In genomic region chr5:72183929-72184328, GRCm38 (mm10) we compare ENCODE assay signal across 10 mouse cellular contexts. TPM values are rescaled to one million over a fixed set of nuclear protein-coding genes. Genes with fewer than 3 reads are reported as not detected.
DNase-seq lines count a peak whose midpoint lies in the region; ATAC-seq and TF ChIP-seq lines count a peak whose summit lies in the region.
"Had no signal": no experiment of that assay in that cellular context is flagged by ENCODE, and none has a peak within 500 bp of the region (broad histone marks: within the 10 kb centered on the region; RNA-seq: fewer than 3 reads in every experiment).

No protein-coding gene starts in this region.

- H3K9me3 ChIP-seq in CH12.LX (replicated peaks; ENCODE audit: low read length) = no peaks in the 10 kb centered on the region
- H3K9me3 ChIP-seq in hindbrain, embryonic 12.5 days (replicated peaks) = no peaks in the 10 kb centered on the region

- in situ Hi-C loops in CH12.LX (cut with MboI; ENCODE audit: low pct_ligation_motif_present, low pct_unique_long_range_greater_than_20kb, low sequenced_read_pairs) = no loop called here

- no peak for TF ChIP-seq CTCF in CH12.LX (conservative IDR thresholded peaks at IDR 0.05 in 1 of 2, IDR thresholded peaks at IDR 0.05 in 1 of 2; ENCODE audit: low read depth in 2 of 2, low read length in 2 of 2)

- TF ChIP-seq POLR2A in CH12.LX (IDR thresholded peaks at IDR 0.05; ENCODE audit: low read depth, low read length) = peak; percentile 66

- no peak for TF ChIP-seq RAD21 in CH12.LX (IDR thresholded peaks at IDR 0.05; ENCODE audit: low read depth, low read length)

- H3K4me3 ChIP-seq in CH12.LX (replicated peaks in 1 of 3; ENCODE audit: low read depth in 2 of 3, low read length in 2 of 3, poor library complexity in 1 of 3) = peak overlapping the region; percentile 56 to 62 (median 59)
- no peak overlapping the region for H3K4me3 ChIP-seq in hindbrain, embryonic 12.5 days
- H3K4me3 ChIP-seq: heart, adult 2 months had no signal

- H3K4me1 ChIP-seq in CH12.LX (ENCODE audit: control insufficient read depth in 1 of 2, insufficient read depth in 2 of 2) = peaks cover 20 to 31% of the 10 kb centered on the region in 2 experiments
- no peaks in the 10 kb centered on the region for H3K4me1 ChIP-seq in hindbrain, embryonic 12.5 days

- DNase-seq in B cell, adult 2 months = peak; percentile 71 to 75
- DNase-seq in CH12.LX (ENCODE audit: extremely low read depth) (peak; percentile 98), liver (peak; percentile 88)
- no peak for DNase-seq in Muller cell, postnatal 12 days (ENCODE audit: inconsistent ontology term)
- no peak for DNase-seq in retina, postnatal 1 day
- DNase-seq: kidney, postnatal 36 days; right cerebral cortex, adult 18-20 months had no signal

- H3K27ac ChIP-seq in CH12.LX (ENCODE audit: insufficient read depth, low read depth) = peak overlapping the region; percentile 87
- no peak overlapping the region for H3K27ac ChIP-seq in hindbrain, embryonic 12.5 days
- H3K27ac ChIP-seq: heart, adult 2 months had no signal

- peak; percentile 53 for ATAC-seq in megakaryocyte-erythroid progenitor cell, adult 5-6 weeks (replicated peaks; ENCODE audit: low FRiP score, low TSS enrichment, poor library complexity, severe bottlenecking)
- no peak for ATAC-seq in hindbrain, embryonic 12.5 days (ENCODE audit: low FRiP score)

- peak; percentile 96 for TF ChIP-seq EP300 in CH12.LX (IDR thresholded peaks at IDR 0.05; ENCODE audit: low read length)

- 85% methylated on average over 6 of the region's 6 CpGs for WGBS in hindbrain, embryonic 12.5 days

- H3K4me2 ChIP-seq in CH12.LX (ENCODE audit: insufficient read depth, low read depth, poor library complexity, severe bottlenecking) = peak overlapping the region; percentile 87
- H3K4me2 ChIP-seq in hindbrain, embryonic 12.5 days (replicated peaks) = no peak overlapping the region

- no peaks in the 10 kb centered on the region for H3K27me3 ChIP-seq in CH12.LX (replicated peaks)
- H3K27me3 ChIP-seq in hindbrain, embryonic 12.5 days = no peaks in the 10 kb centered on the region

- H3K36me3 ChIP-seq in CH12.LX (replicated peaks in 1 of 2; ENCODE audit: control insufficient read depth in 1 of 2, insufficient read depth in 1 of 2, low read length in 1 of 2) = no peaks in the 10 kb centered on the region
- H3K36me3 ChIP-seq in hindbrain, embryonic 12.5 days = no peaks in the 10 kb centered on the region

- dilution Hi-C loops in CH12.LX (cut with MboI; ENCODE audit: extremely low pct_ligation_motif_present, extremely low pct_unique_long_range_greater_than_20kb, low sequenced_read_pairs) = no loop called here

- H3K79me2 ChIP-seq in CH12.LX (replicated peaks; ENCODE audit: control insufficient read depth, extremely low read depth, insufficient read depth, poor library complexity, severe bottlenecking) = no peaks in the 10 kb centered on the region

- peak overlapping the region; percentile 82 for H3K9ac ChIP-seq in CH12.LX (ENCODE audit: insufficient read depth, low read depth)
- H3K9ac ChIP-seq in hindbrain, embryonic 12.5 days = no peak overlapping the region

TF ChIP-seq in CH12.LX, 34 proteins besides CTCF, POLR2A, EP300 and RAD21:
- TF ChIP-seq UBTF (IDR thresholded peaks at IDR 0.05; ENCODE audit: low read depth, low read length) = no peak
- peak; percentile 63; the same call in 1 of the 2 replicates for TF ChIP-seq POLR2AphosphoS2 (IDR thresholded peaks at IDR 0.05; ENCODE audit: low read depth, low read length)
- TF ChIP-seq PAX5 (IDR thresholded peaks at IDR 0.05; ENCODE audit: low read length) = no peak
- no peak for TF ChIP-seq NELFE (IDR thresholded peaks at IDR 0.05; ENCODE audit: low read depth, low read length)
- peak; percentile 69; the same call in 1 of the 2 replicates for TF ChIP-seq MEF2A (IDR thresholded peaks at IDR 0.05; ENCODE audit: borderline replicate concordance, low read depth, low read length)
- TF ChIP-seq TCF12 (IDR thresholded peaks at IDR 0.05; ENCODE audit: low read depth, low read length) = peak; percentile 86
- no peak for TF ChIP-seq ZKSCAN1 (IDR thresholded peaks at IDR 0.05; ENCODE audit: borderline replicate concordance, low read depth, low read length)
- TF ChIP-seq JUN (IDR thresholded peaks at IDR 0.05; ENCODE audit: insufficient read depth, low read depth, low read length) = peak; percentile 87
- TF ChIP-seq MYC (IDR thresholded peaks at IDR 0.05; ENCODE audit: low read depth, low read length) = no peak; the same call in 1 of the 2 replicates
- peak; percentile 15; the same call in 1 of the 2 replicates for TF ChIP-seq MAZ (IDR thresholded peaks at IDR 0.05; ENCODE audit: low read depth, low read length)
- peak; percentile 97 for TF ChIP-seq IRF4 (IDR thresholded peaks at IDR 0.05; ENCODE audit: low read depth, low read length)
- peak; percentile 97 for TF ChIP-seq ZNF384 (IDR thresholded peaks at IDR 0.05; ENCODE audit: low read depth, low read length)
- no peak; the same call in 1 of the 2 replicates for TF ChIP-seq MAX (IDR thresholded peaks at IDR 0.05; ENCODE audit: low read length)
- TF ChIP-seq USF2 (conservative IDR thresholded peaks at IDR 0.05; ENCODE audit: low read depth, low read length) = no peak
- TF ChIP-seq USF1 (IDR thresholded peaks at IDR 0.05; ENCODE audit: low read depth, low read length) = no peak
- TF ChIP-seq BHLHE40 (IDR thresholded peaks at IDR 0.05; ENCODE audit: low read depth, low read length) = peak; percentile 55
- no peak for TF ChIP-seq KAT2A (IDR thresholded peaks at IDR 0.05; ENCODE audit: insufficient replicate concordance, low read length)
- TF ChIP-seq CHD2 (IDR thresholded peaks at IDR 0.05; ENCODE audit: low read length) = peak; percentile 35; the same call in 1 of the 2 replicates
- TF ChIP-seq ELF1 (IDR thresholded peaks at IDR 0.05; ENCODE audit: low read depth, low read length) = peak; percentile 61
- no peak for TF ChIP-seq HCFC1 (IDR thresholded peaks at IDR 0.05; ENCODE audit: low read depth, low read length)
- no peak for TF ChIP-seq ZC3H11A (IDR thresholded peaks at IDR 0.05; ENCODE audit: low read depth, low read length)
- TF ChIP-seq NRF1 (IDR thresholded peaks at IDR 0.05; ENCODE audit: low read depth, low read length) = no peak
- no peak for TF ChIP-seq E2F4 (IDR thresholded peaks at IDR 0.05; ENCODE audit: insufficient replicate concordance, low read depth, low read length)
- TF ChIP-seq SMC3 (IDR thresholded peaks at IDR 0.05; ENCODE audit: low read depth, low read length) = no peak
- no peak for TF ChIP-seq ZMIZ1 (IDR thresholded peaks at IDR 0.05; ENCODE audit: low read depth, low read length)
- peak; percentile 94 for TF ChIP-seq JUND (conservative IDR thresholded peaks at IDR 0.05; ENCODE audit: low read depth, low read length)
- TF ChIP-seq MXI1 (IDR thresholded peaks at IDR 0.05; ENCODE audit: low read depth, low read length) = no peak
- no peak for TF ChIP-seq SIN3A (IDR thresholded peaks at IDR 0.05; ENCODE audit: low read length)
- TF ChIP-seq GABPA (IDR thresholded peaks at IDR 0.05; ENCODE audit: insufficient replicate concordance, low read depth, low read length) = no peak
- peak; percentile 83 for TF ChIP-seq TBP (conservative IDR thresholded peaks at IDR 0.05; ENCODE audit: low read depth, low read length)
- TF ChIP-seq MAFK (IDR thresholded peaks at IDR 0.05; ENCODE audit: insufficient replicate concordance, low read length) = no peak
- TF ChIP-seq CHD1 (IDR thresholded peaks at IDR 0.05; ENCODE audit: low read depth, low read length) = no peak
- TF ChIP-seq RCOR1 (conservative IDR thresholded peaks at IDR 0.05; ENCODE audit: low read depth, low read length) = peak; percentile 55; the same call in 1 of the 2 replicates
- peak; percentile 79 for TF ChIP-seq ETS1 (conservative IDR thresholded peaks at IDR 0.05; ENCODE audit: low read depth, low read length)

RNA-seq across cellular contexts. Expression of gene Commd8, which starts 15.9 kb away (rescaled TPM):
- total RNA-seq in CH12.LX (2012; rRNA removed) (38.5 and 51.2 TPM in 2 replicates), CH12.LX (2014; rRNA removed) (106 and 134 TPM in 2 replicates)
- 47.4 and 71.2 TPM in 2 replicates for polyA plus RNA-seq in CH12.LX (2012; ENCODE audit: insufficient read length, low read depth)
- 50.1 and 76.8 TPM in 2 replicates for total RNA-seq in megakaryocyte-erythroid progenitor cell, adult 5-6 weeks (2014; fragmentation: Nextera tagmentation)
- total RNA-seq in megakaryocyte-erythroid progenitor cell, adult 5-6 weeks (2017) = 70.2 and 98.5 TPM in 2 replicates
- 155 and 175 TPM in 2 replicates for polyA plus RNA-seq in hindbrain, embryonic 12.5 days (2016; fragmentation: Nextera tagmentation; extraction: Ambion mirVana)

Comparison
In these comparisons a context has a peak if more than half of its experiments do, and no peak if none do; other contexts are left out.
1. DNase-seq: peak in B cell, adult 2 months (2 of 2), CH12.LX (single experiment) and liver (single experiment); none in Muller cell, postnatal 12 days (single experiment) and retina, postnatal 1 day (single experiment).